Mouse (Mus musculus) macrophage (primary cell): ENCODE measurements around the gene Plcxd3. TPM values are rescaled to one million over a fixed set of nuclear protein-coding genes. Genes with fewer than 3 reads are reported as not detected.
"Not testable (repeated sequence)": the region's sequence is repeated elsewhere in the genome, so short reads cannot be mapped to it uniquely, and the experiment has no call there.

ENCODE experiments used
- H3K27ac ChIP-seq: fragments of 350-480 bp; formaldehyde crosslinking; 2 replicates; pipeline ENCODE4 v1.9.0; 2021
- H3K36me3 ChIP-seq: fragments of 350-480 bp; formaldehyde crosslinking; 2 replicates; pipeline ENCODE4 v1.9.0; 2021; ENCODE audit errors: inconsistent target
- H3K4me3 ChIP-seq: fragments of 350-480 bp; formaldehyde crosslinking; 2 replicates; pipeline ENCODE4 v1.9.0; 2021; ENCODE audit errors: inconsistent target
- H3K79me2 ChIP-seq: fragments of 350-480 bp; formaldehyde crosslinking; 2 replicates; pipeline ENCODE4 v1.9.0; 2021; ENCODE audit errors: inconsistent target
- WGBS: methylation state at CpG from one replicate; pipeline ENCODE4 v1.1.7; 2026; ENCODE audit warnings: inconsistent platforms; ENCODE audit not compliant: missing documents; 5-methylcytosine and 5-hydroxymethylcytosine counted together
- polyA plus RNA-seq: library from polyadenylated mRNA; stranded (reverse); fragments of 250-400 nt; gene quantifications from 3 replicates; pipeline ENCODE4 v1.2.4, GENCODE M21; 2018; ENCODE audit warnings: inconsistent platforms

Gene Plcxd3
- polyA plus RNA-seq, 1 experiment from 2014 or later = not detected

- H3K27ac ChIP-seq = no peak overlapping the region
- no peaks in the 10 kb centered on the region for H3K36me3 ChIP-seq
- no peak overlapping the region for H3K4me3 ChIP-seq
- WGBS = 100% methylated on average over 2 of the region's 3 CpGs
- H3K79me2 ChIP-seq = no peaks in the 10 kb centered on the region
Measured at GRCm38 (mm10) chr15:4496182-4496581, 120.9 kb downstream of the Plcxd3 start.

GRCm38 (mm10) chr15:4496984-4497383 lies 121.7 kb downstream of the Plcxd3 start:
- Histone ChIP-seq H3K79me2 (no peaks in the 10 kb centered on the region), H3K27ac (no peak overlapping the region), H3K4me3 (no peak overlapping the region), H3K36me3 (no peaks in the 10 kb centered on the region)
- 91% methylated on average over 2 of the region's 2 CpGs for WGBS

- H3K27ac ChIP-seq = no peak overlapping the region
- 89% methylated on average over 3 of the region's 3 CpGs for WGBS
- no peaks in the 10 kb centered on the region for H3K36me3 ChIP-seq
- H3K4me3 ChIP-seq = no peak overlapping the region
- no peaks in the 10 kb centered on the region for H3K79me2 ChIP-seq
Measured at GRCm38 (mm10) chr15:4498036-4498435, 122.7 kb downstream of the Plcxd3 start.

GRCm38 (mm10) chr15:4503366-4503765 lies 128.1 kb downstream of the Plcxd3 start:
- no peak overlapping the region for H3K27ac ChIP-seq
- 94% methylated on average over 3 of the region's 3 CpGs for WGBS
- no peaks in the 10 kb centered on the region for H3K79me2 ChIP-seq
- H3K4me3 ChIP-seq = no peak overlapping the region
- no peaks in the 10 kb centered on the region for H3K36me3 ChIP-seq

GRCm38 (mm10) chr15:4503826-4504225 lies 128.5 kb downstream of the Plcxd3 start:
- H3K36me3 ChIP-seq = no peaks in the 10 kb centered on the region
- H3K27ac ChIP-seq = no peak overlapping the region
- H3K79me2 ChIP-seq = no peaks in the 10 kb centered on the region
- WGBS = 88% methylated on average over 4 of the region's 4 CpGs
- no peak overlapping the region for H3K4me3 ChIP-seq

GRCm38 (mm10) chr15:4514724-4515123 lies 139.4 kb downstream of the Plcxd3 start:
- Histone ChIP-seq H3K4me3 (no peak overlapping the region), H3K36me3 (no peaks in the 10 kb centered on the region), H3K27ac (no peak overlapping the region), H3K79me2 (no peaks in the 10 kb centered on the region)
- WGBS = 88% methylated on average over 1 of the region's 1 CpGs

GRCm38 (mm10) chr15:4524598-4524997 lies 149.3 kb downstream of the Plcxd3 start:
- Histone ChIP-seq H3K27ac (no peak overlapping the region), H3K79me2 (no peaks in the 10 kb centered on the region), H3K4me3 (no peak overlapping the region), H3K36me3 (no peaks in the 10 kb centered on the region)
- 90% methylated on average over 3 of the region's 3 CpGs for WGBS

- Histone ChIP-seq H3K4me3 (no peak overlapping the region), H3K36me3 (no peaks in the 10 kb centered on the region), H3K79me2 (no peaks in the 10 kb centered on the region), H3K27ac (no peak overlapping the region)
- WGBS = 69% methylated on average over 2 of the region's 2 CpGs
Measured at GRCm38 (mm10) chr15:4533700-4534099, 158.4 kb downstream of the Plcxd3 start.

GRCm38 (mm10) chr15:4559121-4559520 lies 183.8 kb downstream of the Plcxd3 start:
- Histone ChIP-seq H3K27ac (no peak overlapping the region), H3K36me3 (no peaks in the 10 kb centered on the region), H3K4me3 (no peak overlapping the region), H3K79me2 (no peaks in the 10 kb centered on the region)
- 93% methylated on average over 5 of the region's 5 CpGs for WGBS

GRCm38 (mm10) chr15:4561431-4561970 lies 186.2 kb downstream of the Plcxd3 start:
- Histone ChIP-seq H3K79me2 (no peaks in the 10 kb centered on the region), H3K4me3 (no peak overlapping the region), H3K27ac (no peak overlapping the region), H3K36me3 (no peaks in the 10 kb centered on the region)
- 78% methylated on average over 6 of the region's 6 CpGs for WGBS

GRCm38 (mm10) chr15:4595521-4595920 lies 220.2 kb downstream of the Plcxd3 start:
- 90% methylated on average over 7 of the region's 8 CpGs for WGBS
- H3K27ac ChIP-seq, H3K79me2 ChIP-seq, H3K36me3 ChIP-seq, H3K4me3 ChIP-seq: not testable (repeated sequence)

- H3K27ac ChIP-seq, H3K36me3 ChIP-seq, H3K79me2 ChIP-seq, H3K4me3 ChIP-seq: not testable (repeated sequence)
- 85% methylated on average over 5 of the region's 8 CpGs for WGBS
Measured at GRCm38 (mm10) chr15:4598661-4599060, 223.4 kb downstream of the Plcxd3 start.

- H3K79me2 ChIP-seq, H3K36me3 ChIP-seq, H3K4me3 ChIP-seq, H3K27ac ChIP-seq: not testable (repeated sequence)
- 72% methylated on average over 6 of the region's 8 CpGs for WGBS
Measured at GRCm38 (mm10) chr15:4599331-4599730, 224.0 kb downstream of the Plcxd3 start.

- WGBS = 89% methylated on average over 5 of the region's 6 CpGs
- Histone ChIP-seq H3K36me3 (no peaks in the 10 kb centered on the region), H3K4me3 (no peak overlapping the region), H3K27ac (no peak overlapping the region), H3K79me2 (no peaks in the 10 kb centered on the region)
Measured at GRCm38 (mm10) chr15:4605630-4606029, 230.3 kb downstream of the Plcxd3 start.
